Comparison of ENCODE assay signal across 8 mouse cellular contexts in the genomic region with DNA sequence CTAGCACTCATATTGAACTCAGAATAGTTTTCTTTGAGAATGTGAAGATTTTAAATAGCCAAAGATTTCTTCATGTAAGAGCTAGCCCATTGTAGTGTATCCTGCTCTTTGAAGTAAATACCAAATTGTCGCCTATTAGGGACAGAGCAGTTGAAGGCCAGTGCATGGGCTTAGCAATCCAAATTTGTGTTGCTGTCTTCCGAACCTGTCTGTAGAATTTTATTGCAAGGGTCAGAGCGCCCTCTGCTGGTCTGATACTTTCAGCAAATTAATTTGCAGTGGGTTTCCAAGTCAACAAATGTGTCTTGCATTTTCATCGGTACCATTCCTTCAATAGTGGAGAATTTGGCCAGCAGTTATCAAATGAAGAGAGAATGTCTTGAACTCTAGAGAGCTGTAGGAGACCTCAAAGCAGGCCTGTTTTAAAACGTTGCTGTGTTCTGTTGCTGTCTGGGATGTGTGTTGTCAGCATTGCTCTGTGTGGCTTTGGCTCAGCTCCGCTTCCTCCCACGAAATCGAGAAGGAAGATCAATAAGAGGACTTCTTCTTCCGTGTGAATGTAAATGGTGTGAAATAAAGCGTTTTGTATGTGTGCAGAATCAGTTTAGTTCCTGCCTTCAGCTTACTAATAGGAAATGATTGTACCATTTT.
DNase-seq lines count a peak whose midpoint lies in the region; ATAC-seq and TF ChIP-seq lines count a peak whose summit lies in the region.

No protein-coding gene starts in this region.

- no peak overlapping the region for H3K9ac ChIP-seq in forebrain, embryonic 14.5 days (ENCODE audit: low read length)
- no peak overlapping the region for H3K9ac ChIP-seq in hindbrain, embryonic 12.5 days

- no peaks in the 10 kb centered on the region for H3K9me3 ChIP-seq in forebrain, embryonic 14.5 days (replicated peaks; ENCODE audit: control insufficient read depth, low read length)
- H3K9me3 ChIP-seq in hindbrain, embryonic 12.5 days (replicated peaks), result no peaks in the 10 kb centered on the region
- no peaks in the 10 kb centered on the region for H3K9me3 ChIP-seq in megakaryocyte, embryonic 14.5 days

- WGBS in forebrain, embryonic 14.5 days, result 31% methylated on average over 10 of the region's 10 CpGs
- WGBS in hindbrain, embryonic 12.5 days, result 31% methylated on average over 10 of the region's 10 CpGs

- H3K4me2 ChIP-seq in forebrain, embryonic 14.5 days (ENCODE audit: low read length), result no peak overlapping the region
- no peak overlapping the region for H3K4me2 ChIP-seq in hindbrain, embryonic 12.5 days (replicated peaks)

- no peak overlapping the region for H3K27ac ChIP-seq in forebrain, embryonic 14.5 days (ENCODE audit: low read depth, low read length)
- H3K27ac ChIP-seq in hindbrain, embryonic 12.5 days, result no peak overlapping the region

- peak; percentile 86 for DNase-seq in ES-CJ7 (ENCODE audit: low read depth, low spot score)
- DNase-seq in brain, embryonic 14.5 days (ENCODE audit: low read depth), result peak; percentile 95
- peak; percentile 94 for DNase-seq in forebrain, embryonic 14.5 days (ENCODE audit: low spot score)
- DNase-seq in layer of hippocampus, postnatal 36 days, result peak; percentile 76 to 78
- DNase-seq in right cerebral cortex, adult 2 months (ENCODE audit: low spot score in 2 of 2), result peak; percentile 95 to 97
- DNase-seq in urinary bladder, postnatal 25 days (ENCODE audit: low spot score), result peak; percentile 86

- H3K4me3 ChIP-seq in forebrain, embryonic 14.5 days (ENCODE audit: low read depth, low read length), result no peak overlapping the region
- no peak overlapping the region for H3K4me3 ChIP-seq in hindbrain, embryonic 12.5 days
- H3K4me3 ChIP-seq in megakaryocyte, embryonic 14.5 days (replicated peaks), result peak overlapping the region; percentile 84

- no peaks in the 10 kb centered on the region for H3K4me1 ChIP-seq in forebrain, embryonic 14.5 days (ENCODE audit: control insufficient read depth, insufficient read depth, low read length)
- no peaks in the 10 kb centered on the region for H3K4me1 ChIP-seq in hindbrain, embryonic 12.5 days
- H3K4me1 ChIP-seq in megakaryocyte, embryonic 14.5 days, result peaks cover 72% of the 10 kb centered on the region

- peak; percentile 78 for TF ChIP-seq CTCF in brain, embryonic 14.5 days (IDR thresholded peaks at IDR 0.05; ENCODE audit: borderline replicate concordance, extremely low read depth, insufficient read depth, insufficient read length)

- no peak for TF ChIP-seq POLR2A in brain, embryonic 14.5 days (IDR thresholded peaks at IDR 0.05; ENCODE audit: borderline replicate concordance, extremely low read depth, insufficient read depth, insufficient read length, poor library complexity, severe bottlenecking)

- no peaks in the 10 kb centered on the region for H3K36me3 ChIP-seq in forebrain, embryonic 14.5 days (ENCODE audit: control insufficient read depth, insufficient read depth, low read length)
- no peaks in the 10 kb centered on the region for H3K36me3 ChIP-seq in hindbrain, embryonic 12.5 days
- H3K36me3 ChIP-seq in megakaryocyte, embryonic 14.5 days (replicated peaks; ENCODE audit: low read length), result peaks cover 11% of the 10 kb centered on the region

- no peaks in the 10 kb centered on the region for H3K27me3 ChIP-seq in forebrain, embryonic 14.5 days (replicated peaks; ENCODE audit: control insufficient read depth, insufficient read depth, low read length)
- no peaks in the 10 kb centered on the region for H3K27me3 ChIP-seq in hindbrain, embryonic 12.5 days
- H3K27me3 ChIP-seq in megakaryocyte, embryonic 14.5 days (replicated peaks), result peaks cover 6% of the 10 kb centered on the region

- ATAC-seq in forebrain, embryonic 14.5 days, result peak; percentile 78
- peak; percentile 76 for ATAC-seq in hindbrain, embryonic 12.5 days (ENCODE audit: low FRiP score)
